Mouse (Mus musculus): ENCODE results near the gene Pde7b. TPM values are rescaled to one million over a fixed set of nuclear protein-coding genes. Genes with fewer than 3 reads are reported as not detected.
A peak's percentile ranks its signal among the peaks of the same experiment; 100 is the strongest.

Gene Pde7b
- polyA plus RNA-seq (2016; fragmentation: Nextera tagmentation; extraction: Ambion mirVana) = 1.5 and 2.1 TPM in 2 replicates

DNA sequence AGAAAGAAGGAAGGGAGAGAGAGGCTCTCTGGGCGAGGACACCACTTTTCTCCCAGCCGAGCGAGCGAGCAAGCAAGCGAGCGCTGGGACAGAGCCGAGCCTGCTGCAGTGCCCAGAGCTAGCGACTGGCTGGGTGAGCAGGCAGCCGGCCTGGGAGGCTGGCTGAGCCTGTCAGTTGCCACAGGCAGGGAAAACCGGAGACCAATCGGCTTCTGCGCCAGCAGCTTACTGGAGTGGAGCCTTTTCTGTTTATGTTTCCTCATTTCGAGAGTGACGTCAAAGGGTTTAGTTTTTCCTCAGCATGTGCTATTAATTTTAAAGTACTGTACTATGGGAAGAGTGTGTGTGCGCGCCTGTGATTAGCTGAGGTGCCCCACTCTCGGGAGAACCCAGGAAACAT lies at the start of gene Pde7b:
Gene Pde7b, minus strand, starts transcription at position 173 of the 400 bp plus-strand sequence.
- Histone ChIP-seq H3K27ac (peak within 1 kb of the TSS; percentile 64), H3K4me1 (replicated peaks) (peaks cover 35% of the 10 kb centered on the region), H3K27me3 (ENCODE audit: insufficient read depth, poor library complexity, severe bottlenecking) (no peaks in the 10 kb centered on the region; the same call in 1 of the 2 replicates), H3K9me3 (no peaks in the 10 kb centered on the region), H3K36me3 (no peaks in the 10 kb centered on the region), H3K4me3 (peak within 1 kb of the TSS; percentile 41)
- 14% methylated on average over 17 of the region's 17 CpGs for WGBS
- DNase-seq (ENCODE audit: low spot score) = peak; percentile 79

DNA sequence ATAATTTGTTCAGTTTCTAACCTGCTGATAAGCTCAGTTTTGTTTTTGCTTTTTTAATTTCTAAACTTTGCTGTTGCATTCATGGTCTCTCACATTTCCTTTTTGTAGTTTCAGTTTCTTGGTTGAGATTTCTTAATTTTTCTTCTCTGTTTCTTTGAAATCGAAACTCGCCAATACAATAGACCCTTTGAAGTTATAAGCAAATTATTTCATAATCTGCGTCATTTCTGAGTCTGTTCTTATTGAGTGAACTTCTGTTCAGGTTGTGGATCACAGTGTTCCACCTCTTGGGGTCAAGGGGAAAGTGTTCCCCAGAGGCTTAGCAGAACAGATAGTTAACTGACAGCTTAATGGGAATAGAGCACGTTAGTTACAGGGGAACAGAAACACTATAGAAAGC lies 47.2 kb upstream of the Pde7b start:
- no peak for DNase-seq (ENCODE audit: low spot score)
- Histone ChIP-seq H3K36me3 (no peaks in the 10 kb centered on the region), H3K9me3 (no peaks in the 10 kb centered on the region), H3K4me3 (no peak overlapping the region), H3K4me1 (replicated peaks) (no peaks in the 10 kb centered on the region), H3K27ac (no peak overlapping the region), H3K27me3 (ENCODE audit: insufficient read depth, poor library complexity, severe bottlenecking) (no peaks in the 10 kb centered on the region)
- WGBS = 82% methylated on average over 4 of the region's 4 CpGs

- no peak overlapping the region for H3K4me3 ChIP-seq
- no peaks in the 10 kb centered on the region for H3K9me3 ChIP-seq
- WGBS = 87% methylated on average over 2 of the region's 2 CpGs
- no peak for DNase-seq (ENCODE audit: low spot score)
- no peaks in the 10 kb centered on the region for H3K4me1 ChIP-seq (replicated peaks)
- H3K27me3 ChIP-seq (ENCODE audit: insufficient read depth, poor library complexity, severe bottlenecking) = no peaks in the 10 kb centered on the region
- H3K27ac ChIP-seq = no peak overlapping the region
- no peaks in the 10 kb centered on the region for H3K36me3 ChIP-seq
These were observed 45.6 kb upstream of the Pde7b start for GRCm38 (mm10) chr10:20770418-20770888.

- Histone ChIP-seq H3K9me3 (no peaks in the 10 kb centered on the region), H3K4me3 (no peak overlapping the region), H3K27me3 (ENCODE audit: insufficient read depth, poor library complexity, severe bottlenecking) (no peaks in the 10 kb centered on the region), H3K4me1 (replicated peaks) (no peaks in the 10 kb centered on the region), H3K27ac (no peak overlapping the region), H3K36me3 (no peaks in the 10 kb centered on the region)
- 85% methylated on average over 7 of the region's 7 CpGs for WGBS
- no peak for DNase-seq (ENCODE audit: low spot score)
These were observed 44.9 kb upstream of the Pde7b start for GRCm38 (mm10) chr10:20769557-20770417.

GRCm38 (mm10) chr10:20764352-20764751 lies 39.5 kb upstream of the Pde7b start:
- 84% methylated on average over 3 of the region's 3 CpGs for WGBS
- Histone ChIP-seq H3K27ac (no peak overlapping the region), H3K9me3 (no peaks in the 10 kb centered on the region), H3K4me3 (no peak overlapping the region), H3K27me3 (ENCODE audit: insufficient read depth, poor library complexity, severe bottlenecking) (no peaks in the 10 kb centered on the region), H3K4me1 (replicated peaks) (no peaks in the 10 kb centered on the region), H3K36me3 (no peaks in the 10 kb centered on the region)
- DNase-seq (ENCODE audit: low spot score) = no peak

- no peaks in the 10 kb centered on the region for H3K36me3 ChIP-seq
- no peak overlapping the region for H3K27ac ChIP-seq
- H3K27me3 ChIP-seq (ENCODE audit: insufficient read depth, poor library complexity, severe bottlenecking) = no peaks in the 10 kb centered on the region
- no peaks in the 10 kb centered on the region for H3K4me1 ChIP-seq (replicated peaks)
- no peak overlapping the region for H3K4me3 ChIP-seq
- 88% methylated on average over 1 of the region's 1 CpGs for WGBS
- no peaks in the 10 kb centered on the region for H3K9me3 ChIP-seq
- no peak for DNase-seq (ENCODE audit: low spot score)
These were observed 34.1 kb upstream of the Pde7b start for GRCm38 (mm10) chr10:20758939-20759338.

DNA sequence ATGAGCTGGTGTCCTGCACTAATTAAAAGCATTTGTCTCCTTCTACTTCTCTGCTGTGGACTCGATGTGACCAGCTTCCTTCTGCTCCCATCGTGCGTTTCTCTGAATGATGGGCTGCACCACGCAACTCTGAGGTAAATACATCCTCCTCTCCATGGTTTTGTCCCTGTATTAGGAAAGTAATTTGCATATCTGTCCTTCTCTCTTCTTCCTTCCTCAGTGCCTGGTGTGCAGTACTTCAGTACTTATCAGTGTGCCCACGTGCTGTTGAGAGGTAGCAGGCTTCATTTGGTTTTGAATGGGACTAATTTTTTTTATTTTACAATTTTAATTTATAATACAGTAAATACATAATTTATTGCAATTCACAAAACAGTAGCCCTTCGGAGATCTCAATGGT lies 33.4 kb upstream of the Pde7b start:
- WGBS = 80% methylated on average over 6 of the region's 6 CpGs
- Histone ChIP-seq H3K9me3 (no peaks in the 10 kb centered on the region), H3K27ac (no peak overlapping the region), H3K4me1 (replicated peaks) (no peaks in the 10 kb centered on the region), H3K27me3 (ENCODE audit: insufficient read depth, poor library complexity, severe bottlenecking) (no peaks in the 10 kb centered on the region), H3K36me3 (no peaks in the 10 kb centered on the region), H3K4me3 (no peak overlapping the region)
- no peak for DNase-seq (ENCODE audit: low spot score)

GRCm38 (mm10) chr10:20756219-20756618 lies 31.3 kb upstream of the Pde7b start:
- H3K27me3 ChIP-seq (ENCODE audit: insufficient read depth, poor library complexity, severe bottlenecking) = no peaks in the 10 kb centered on the region
- no peak for DNase-seq (ENCODE audit: low spot score)
- no peaks in the 10 kb centered on the region for H3K36me3 ChIP-seq
- WGBS = 89% methylated on average over 5 of the region's 5 CpGs
- H3K27ac ChIP-seq = no peak overlapping the region
- no peaks in the 10 kb centered on the region for H3K4me1 ChIP-seq (replicated peaks)
- H3K4me3 ChIP-seq = no peak overlapping the region
- no peaks in the 10 kb centered on the region for H3K9me3 ChIP-seq

GRCm38 (mm10) chr10:20752883-20753282 lies 28.0 kb upstream of the Pde7b start:
- 94% methylated on average over 1 of the region's 1 CpGs for WGBS
- H3K9me3 ChIP-seq = no peaks in the 10 kb centered on the region
- no peaks in the 10 kb centered on the region for H3K36me3 ChIP-seq
- no peaks in the 10 kb centered on the region for H3K4me1 ChIP-seq (replicated peaks)
- no peak overlapping the region for H3K27ac ChIP-seq
- H3K4me3 ChIP-seq = no peak overlapping the region
- no peak for DNase-seq (ENCODE audit: low spot score)
- no peaks in the 10 kb centered on the region for H3K27me3 ChIP-seq (ENCODE audit: insufficient read depth, poor library complexity, severe bottlenecking)

GRCm38 (mm10) chr10:20750642-20751251 lies 25.9 kb upstream of the Pde7b start:
- Histone ChIP-seq H3K36me3 (no peaks in the 10 kb centered on the region), H3K27ac (no peak overlapping the region), H3K27me3 (ENCODE audit: insufficient read depth, poor library complexity, severe bottlenecking) (no peaks in the 10 kb centered on the region), H3K4me1 (replicated peaks) (no peaks in the 10 kb centered on the region), H3K9me3 (no peaks in the 10 kb centered on the region), H3K4me3 (no peak overlapping the region)
- WGBS = 92% methylated on average over 5 of the region's 5 CpGs
- no peak for DNase-seq (ENCODE audit: low spot score)

- H3K4me1 ChIP-seq (replicated peaks) = no peaks in the 10 kb centered on the region
- no peak overlapping the region for H3K4me3 ChIP-seq
- H3K27ac ChIP-seq = no peak overlapping the region
- H3K36me3 ChIP-seq = no peaks in the 10 kb centered on the region
- H3K9me3 ChIP-seq = no peaks in the 10 kb centered on the region
- H3K27me3 ChIP-seq (ENCODE audit: insufficient read depth, poor library complexity, severe bottlenecking) = no peaks in the 10 kb centered on the region
- WGBS = 90% methylated on average over 8 of the region's 8 CpGs
- DNase-seq (ENCODE audit: low spot score) = no peak
These were observed 24.1 kb upstream of the Pde7b start for GRCm38 (mm10) chr10:20748938-20749337.

GRCm38 (mm10) chr10:20747229-20747628 lies 22.4 kb upstream of the Pde7b start:
- Histone ChIP-seq H3K36me3 (no peaks in the 10 kb centered on the region), H3K9me3 (no peaks in the 10 kb centered on the region), H3K4me3 (no peak overlapping the region), H3K4me1 (replicated peaks) (no peaks in the 10 kb centered on the region), H3K27me3 (ENCODE audit: insufficient read depth, poor library complexity, severe bottlenecking) (no peaks in the 10 kb centered on the region), H3K27ac (no peak overlapping the region)
- DNase-seq (ENCODE audit: low spot score) = no peak
- 87% methylated on average over 4 of the region's 4 CpGs for WGBS

DNA sequence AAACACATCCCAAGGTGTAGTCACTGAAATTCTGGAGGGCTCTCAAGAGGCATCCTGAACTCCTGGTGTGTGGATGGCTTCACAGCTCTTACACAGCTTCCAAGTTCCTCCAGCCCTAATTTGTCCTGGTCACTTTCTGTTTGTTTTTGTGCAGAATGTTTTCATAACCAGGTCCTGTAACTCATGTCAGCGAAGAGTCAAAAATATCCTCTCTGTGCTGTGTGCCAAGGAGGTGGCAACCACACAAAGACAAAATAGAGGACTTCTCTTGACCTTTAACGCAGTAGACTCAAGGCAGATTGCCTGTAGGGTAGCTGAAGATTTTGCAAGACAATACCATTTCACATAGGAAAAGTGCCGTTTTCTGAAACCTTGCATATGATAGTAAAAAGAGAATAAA lies 14.9 kb upstream of the Pde7b start:
- no peak for DNase-seq (ENCODE audit: low spot score)
- Histone ChIP-seq H3K4me1 (replicated peaks) (peaks cover 18% of the 10 kb centered on the region), H3K27me3 (ENCODE audit: insufficient read depth, poor library complexity, severe bottlenecking) (no peaks in the 10 kb centered on the region), H3K9me3 (no peaks in the 10 kb centered on the region), H3K4me3 (no peak overlapping the region), H3K36me3 (no peaks in the 10 kb centered on the region), H3K27ac (no peak overlapping the region)
- WGBS = 82% methylated on average over 3 of the region's 3 CpGs

Measured in hindbrain, embryonic 10.5 days (tissue).